Mouse (Mus musculus): ENCODE data around the gene Emc7. TPM values are rescaled to one million over a fixed set of nuclear protein-coding genes. Genes with fewer than 3 reads are reported as not detected.
A peak's percentile ranks its signal among the peaks of the same experiment; 100 is the strongest.

Gene Emc7
- total and polyA plus RNA-seq, 2 experiments from 2014 or later, result 16.8 to 33.5 TPM

DNA sequence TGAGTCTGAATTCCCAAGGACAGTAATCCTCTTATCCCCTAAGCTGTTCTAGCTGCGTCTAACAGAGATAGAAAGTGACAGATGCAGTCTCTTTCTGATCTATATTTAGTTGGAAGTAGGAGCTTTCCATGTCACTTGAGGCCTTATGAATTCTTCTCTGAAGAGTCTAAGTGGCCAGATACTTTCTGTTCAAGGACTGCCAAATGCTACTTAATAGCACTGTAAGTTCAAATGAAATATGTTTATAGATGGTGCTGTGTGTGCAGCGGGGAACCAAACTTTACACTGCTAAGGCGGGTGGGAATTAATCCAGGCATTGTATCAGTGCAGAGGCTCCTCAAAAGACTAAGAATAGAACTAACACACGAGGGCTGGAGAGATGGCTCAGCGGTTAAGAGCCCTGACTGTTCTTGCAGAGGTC lies 16.2 kb downstream of the Emc7 start:
- ATAC-seq (ENCODE audit: low FRiP score) (0 out of 2 replicates have a peak, but pooled peaks have one; percentile 34), DNase-seq (ENCODE audit: low spot score) (no peak)
- no peaks in the 10 kb centered on the region for H3K27me3 ChIP-seq (ENCODE audit: insufficient read depth, low read length)

DNA sequence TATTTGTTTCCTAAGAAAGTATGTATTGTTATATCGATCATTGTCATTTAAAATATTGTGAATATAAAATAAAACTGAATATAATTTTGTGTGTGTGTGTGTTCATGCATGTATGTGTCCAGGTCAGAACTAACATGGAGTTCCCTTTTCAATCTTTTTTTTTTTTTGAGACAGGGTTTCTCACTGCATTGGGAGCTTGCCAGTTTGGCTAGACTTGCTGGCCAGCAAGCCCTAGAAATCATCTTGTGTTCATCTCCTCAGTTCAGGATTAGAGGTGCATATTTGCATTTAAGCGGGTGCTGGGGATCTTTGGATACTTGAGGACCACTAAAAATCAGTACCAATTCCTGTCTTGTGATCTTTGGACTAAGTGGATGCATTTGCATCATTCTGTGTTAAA lies 17.3 kb downstream of the Emc7 start:
- Histone ChIP-seq H3K9me3 (ENCODE audit: low read length) (no peaks in the 10 kb centered on the region), H3K36me3 (ENCODE audit: insufficient read depth, low read length) (peaks cover 13% of the 10 kb centered on the region), H3K27me3 (ENCODE audit: insufficient read depth, low read length) (no peaks in the 10 kb centered on the region), H3K4me1 (ENCODE audit: insufficient read depth, low read length) (no peaks in the 10 kb centered on the region), H3K9ac (replicated peaks; ENCODE audit: low read length, poor library complexity, severe bottlenecking) (no peak overlapping the region), H3K27ac (ENCODE audit: low read depth, low read length) (no peak overlapping the region), H3K4me3 (ENCODE audit: low read depth, low read length) (no peak overlapping the region), H3K4me2 (ENCODE audit: low read depth, low read length, poor library complexity, severe bottlenecking) (no peak overlapping the region)
- no peak for DNase-seq (ENCODE audit: low spot score)
- no peak for TF ChIP-seq CTCF (IDR thresholded peaks at IDR 0.05)
- 92% methylated on average over 2 of the region's 2 CpGs for WGBS
- ATAC-seq (ENCODE audit: low FRiP score), result no peak

More for the DNA sequence above, 16.2 kb downstream of the Emc7 start:
- Histone ChIP-seq H3K27ac (ENCODE audit: low read depth, low read length) (no peak overlapping the region), H3K9ac (replicated peaks; ENCODE audit: low read length, poor library complexity, severe bottlenecking) (no peak overlapping the region), H3K4me1 (ENCODE audit: insufficient read depth, low read length) (no peaks in the 10 kb centered on the region), H3K36me3 (ENCODE audit: insufficient read depth, low read length) (peaks cover 18% of the 10 kb centered on the region), H3K9me3 (ENCODE audit: low read length) (no peaks in the 10 kb centered on the region), H3K4me3 (ENCODE audit: low read depth, low read length) (no peak overlapping the region), H3K4me2 (ENCODE audit: low read depth, low read length, poor library complexity, severe bottlenecking) (no peak overlapping the region)
- WGBS, result 23% methylated on average over 5 of the region's 5 CpGs
- no peak for TF ChIP-seq CTCF (IDR thresholded peaks at IDR 0.05)

- ATAC-seq (ENCODE audit: low FRiP score) (no peak), DNase-seq (ENCODE audit: low spot score) (no peak)
- H3K9ac ChIP-seq (replicated peaks; ENCODE audit: low read length, poor library complexity, severe bottlenecking), result no peak overlapping the region
- WGBS, result 72% methylated on average over 5 of the region's 5 CpGs
- no peak overlapping the region for H3K4me3 ChIP-seq (ENCODE audit: low read depth, low read length)
- no peak for TF ChIP-seq CTCF (IDR thresholded peaks at IDR 0.05)
- no peaks in the 10 kb centered on the region for H3K4me1 ChIP-seq (ENCODE audit: insufficient read depth, low read length)
- H3K36me3 ChIP-seq (ENCODE audit: insufficient read depth, low read length), result no peaks in the 10 kb centered on the region
- H3K27me3 ChIP-seq (ENCODE audit: insufficient read depth, low read length), result no peaks in the 10 kb centered on the region
- no peak overlapping the region for H3K4me2 ChIP-seq (ENCODE audit: low read depth, low read length, poor library complexity, severe bottlenecking)
- H3K27ac ChIP-seq (ENCODE audit: low read depth, low read length), result no peak overlapping the region
- H3K9me3 ChIP-seq (ENCODE audit: low read length), result no peaks in the 10 kb centered on the region
These were observed 20.4 kb downstream of the Emc7 start for GRCm38 (mm10) chr2:112474997-112475724.

DNA sequence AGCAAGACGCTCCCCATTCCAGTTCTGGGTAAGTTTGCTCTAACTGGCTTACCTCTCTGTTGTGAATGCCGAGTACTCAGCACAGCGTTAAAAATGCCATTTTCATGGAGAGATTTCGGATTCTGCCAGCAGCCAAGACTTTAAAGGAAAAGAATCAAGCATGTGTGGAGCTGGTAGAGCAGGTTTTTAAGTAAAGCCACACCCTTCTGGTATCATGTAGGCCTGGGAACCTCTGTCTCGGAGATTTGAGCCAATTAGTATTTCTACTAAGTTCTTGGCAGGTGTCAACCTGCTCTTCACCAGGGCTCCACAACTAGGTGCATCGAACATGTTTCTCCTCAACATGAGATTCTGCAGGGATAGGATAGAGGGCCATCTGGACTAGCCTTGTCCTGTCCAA lies 21.8 kb downstream of the Emc7 start:
- Histone ChIP-seq H3K9me3 (ENCODE audit: low read length) (no peaks in the 10 kb centered on the region), H3K27ac (ENCODE audit: low read depth, low read length) (no peak overlapping the region), H3K27me3 (ENCODE audit: insufficient read depth, low read length) (no peaks in the 10 kb centered on the region), H3K36me3 (ENCODE audit: insufficient read depth, low read length) (no peaks in the 10 kb centered on the region), H3K4me2 (ENCODE audit: low read depth, low read length, poor library complexity, severe bottlenecking) (no peak overlapping the region), H3K9ac (replicated peaks; ENCODE audit: low read length, poor library complexity, severe bottlenecking) (no peak overlapping the region), H3K4me3 (ENCODE audit: low read depth, low read length) (no peak overlapping the region), H3K4me1 (ENCODE audit: insufficient read depth, low read length) (no peaks in the 10 kb centered on the region)
- TF ChIP-seq CTCF (IDR thresholded peaks at IDR 0.05), result no peak
- ATAC-seq (ENCODE audit: low FRiP score) (no peak), DNase-seq (ENCODE audit: low spot score) (no peak)
- 78% methylated on average over 6 of the region's 6 CpGs for WGBS

DNA sequence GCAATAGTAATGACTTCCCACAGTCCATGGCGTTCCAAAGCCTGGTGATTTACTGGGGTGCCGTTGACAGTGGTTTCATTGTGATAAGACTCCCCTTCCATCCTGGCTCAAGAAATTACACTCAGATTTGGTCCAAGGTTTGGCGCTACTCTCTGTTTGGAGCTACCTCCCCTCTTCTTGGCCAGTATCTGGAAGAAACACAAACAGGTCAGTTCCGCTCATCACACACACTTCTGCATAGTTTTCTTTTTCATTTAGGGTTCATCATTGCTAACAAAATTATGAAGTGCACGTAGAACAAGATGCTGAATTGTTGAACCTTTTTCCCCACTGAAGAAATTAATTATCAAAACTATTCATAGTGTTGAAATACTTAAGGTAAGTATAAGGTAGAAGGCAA lies 25.9 kb downstream of the Emc7 start, which contains the start of gene Chrm5:
Chrm5 (minus strand) TSS at position 101 of the 400 bp plus-strand sequence.
- no peak within 1 kb of the TSS for H3K4me2 ChIP-seq (ENCODE audit: low read depth, low read length, poor library complexity, severe bottlenecking)
- H3K27me3 ChIP-seq (ENCODE audit: insufficient read depth, low read length), result no peaks in the 10 kb centered on the region
- no peak for ATAC-seq (ENCODE audit: low FRiP score)
- WGBS, result 96% methylated on average over 5 of the region's 5 CpGs
- H3K4me3 ChIP-seq (ENCODE audit: low read depth, low read length), result no peak within 1 kb of the TSS
- no peaks in the 10 kb centered on the region for H3K4me1 ChIP-seq (ENCODE audit: insufficient read depth, low read length)
- no peak for DNase-seq (ENCODE audit: low spot score)
- H3K27ac ChIP-seq (ENCODE audit: low read depth, low read length), result no peak within 1 kb of the TSS
- no peak within 1 kb of the TSS for H3K9ac ChIP-seq (replicated peaks; ENCODE audit: low read length, poor library complexity, severe bottlenecking)
- H3K36me3 ChIP-seq (ENCODE audit: insufficient read depth, low read length), result no peaks in the 10 kb centered on the region
- TF ChIP-seq CTCF (IDR thresholded peaks at IDR 0.05), result no peak
- H3K9me3 ChIP-seq (ENCODE audit: low read length), result no peaks in the 10 kb centered on the region

DNA sequence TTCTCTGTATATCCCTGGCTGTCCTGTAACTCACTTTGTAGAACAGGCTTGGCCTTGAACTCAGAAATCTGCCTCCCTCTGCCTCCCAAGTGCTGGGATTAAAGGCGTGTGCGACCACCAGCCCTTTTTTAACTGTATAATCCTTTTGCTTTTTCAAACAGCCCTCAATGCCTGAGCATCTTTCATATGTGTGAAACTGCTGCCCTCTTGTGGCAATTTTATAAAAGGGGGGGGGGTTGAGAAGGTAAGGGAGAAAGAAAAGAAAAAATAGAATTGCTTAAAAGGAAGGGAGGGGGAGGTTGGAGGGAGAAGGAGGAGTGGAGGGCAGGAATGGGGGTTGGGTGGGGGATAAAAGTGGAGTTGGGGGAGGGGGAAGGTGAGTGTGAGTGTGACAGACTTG lies 26.8 kb downstream of the Emc7 start:
- H3K27ac ChIP-seq (ENCODE audit: low read depth, low read length), result no peak overlapping the region
- H3K9me3 ChIP-seq (ENCODE audit: low read length), result no peaks in the 10 kb centered on the region
- peak; percentile 73 for ATAC-seq (ENCODE audit: low FRiP score)
- DNase-seq (ENCODE audit: low spot score), result peak; percentile 75
- no peak overlapping the region for H3K4me3 ChIP-seq (ENCODE audit: low read depth, low read length)
- no peak overlapping the region for H3K4me2 ChIP-seq (ENCODE audit: low read depth, low read length, poor library complexity, severe bottlenecking)
- 0% methylated on average over 2 of the region's 2 CpGs for WGBS
- no peaks in the 10 kb centered on the region for H3K4me1 ChIP-seq (ENCODE audit: insufficient read depth, low read length)
- H3K36me3 ChIP-seq (ENCODE audit: insufficient read depth, low read length), result no peaks in the 10 kb centered on the region
- H3K27me3 ChIP-seq (ENCODE audit: insufficient read depth, low read length), result no peaks in the 10 kb centered on the region
- TF ChIP-seq CTCF (IDR thresholded peaks at IDR 0.05), result peak; percentile 81
- H3K9ac ChIP-seq (replicated peaks; ENCODE audit: low read length, poor library complexity, severe bottlenecking), result no peak overlapping the region
